Mouse (Mus musculus) liver, postnatal 0 days (tissue): ENCODE results near the gene Atp2a2.

Source experiments
- CTCF ChIP-seq: sonication (generic); IDR thresholded peaks from 2 replicates; pipeline ENCODE4 v1.5.1; 2016; ENCODE audit warnings: antibody characterized with exemption, low read depth
- EP300 ChIP-seq: IDR thresholded peaks from 2 replicates; pipeline ENCODE4 v1.6.1; 2016; ENCODE audit warnings: antibody characterized with exemption, low read depth, mild to moderate bottlenecking

DNA sequence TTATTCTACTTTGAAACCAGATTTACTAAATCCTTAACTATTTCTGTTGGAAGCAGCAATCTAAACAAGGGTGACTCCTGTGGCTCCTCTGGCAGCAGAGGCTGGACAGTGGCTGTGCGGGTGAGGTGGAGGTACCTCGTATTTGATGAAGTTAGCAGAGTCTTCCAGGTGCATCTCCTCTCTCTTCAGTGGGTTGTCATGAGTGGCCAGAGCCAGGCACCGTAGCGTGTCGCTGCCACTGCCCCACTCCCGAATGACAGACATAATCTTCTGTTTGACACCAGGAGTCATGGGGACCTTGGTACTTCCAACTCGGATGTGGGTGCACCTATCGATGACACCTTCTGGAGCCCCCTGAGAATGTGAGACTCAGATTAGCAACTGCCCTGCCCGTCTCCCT, 40.6 kb downstream of the Atp2a2 start:
- no peak for TF ChIP-seq EP300
- TF ChIP-seq CTCF = no peak
